Mouse (Mus musculus) adipose tissue, adult 10 weeks (tissue): ENCODE measurements around the gene Mob3a. TPM values are rescaled to one million over a fixed set of nuclear protein-coding genes. Genes with fewer than 3 reads are reported as not detected.

Source experiments
- polyA plus RNA-seq: library from polyadenylated mRNA; stranded (reverse); fragments of 350-450 nt; fragmentation: Illumina TruSeq; extraction: RNeasy Lipid Tissue Mini Kit (QIAGEN cat#74804); gene quantifications from one replicate; pipeline ENCODE4 v1.2.3, GENCODE M21; 2014; ENCODE audit warnings: low read depth, low replicate concordance

Mob3a gene
- polyA plus RNA-seq, result 18.5 TPM

GRCm38 (mm10) chr10:80701721-80702535 lies at the start of gene Mob3a, which contains the start of gene Izumo4:
Gene Mob3a, minus strand, starts transcription at chr10:80701977.
Gene Izumo4, plus strand, starts transcription at chr10:80702184.

DNA sequence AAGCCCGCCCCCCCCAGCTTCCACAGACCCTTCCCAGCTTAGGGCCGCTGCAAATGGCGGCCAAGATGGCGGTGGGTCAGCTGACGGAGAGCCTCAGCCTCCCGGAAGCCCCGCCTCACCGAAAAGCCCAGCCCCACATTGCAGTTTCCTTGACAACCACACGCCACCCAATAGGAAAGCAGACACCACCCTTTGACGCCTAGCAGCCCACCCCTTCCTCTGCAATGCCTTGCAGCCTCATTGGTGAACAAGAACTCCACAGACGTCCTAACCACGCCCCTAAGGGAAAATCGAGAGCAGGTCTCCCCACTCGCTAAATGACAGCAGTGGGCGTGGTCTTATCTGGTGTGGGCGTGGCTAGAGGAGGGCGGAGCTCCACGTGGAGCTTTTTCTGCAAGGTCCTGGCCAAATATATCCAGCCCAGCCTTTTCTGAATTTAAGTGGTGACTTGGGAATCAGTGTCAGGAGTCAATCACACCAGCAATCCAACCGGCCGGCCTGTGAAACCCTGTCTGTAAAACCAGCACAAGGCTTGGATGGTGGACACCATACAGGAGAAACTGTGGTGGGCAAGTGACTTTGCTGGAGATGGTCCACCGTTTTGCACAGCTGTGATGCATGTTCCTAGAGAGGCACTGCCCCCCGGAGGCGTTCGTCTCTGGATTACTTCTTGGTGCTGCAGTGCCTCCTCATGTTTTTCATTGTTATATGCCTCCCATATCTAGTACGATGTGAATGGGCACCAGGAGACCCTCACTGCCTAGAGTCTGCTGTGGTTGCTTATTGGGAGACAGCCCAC lies 40.6 kb upstream of the Mob3a start, which contains the start of gene Ap3d1:
Ap3d1 (minus strand) TSS at position 85 of the 799 bp plus-strand sequence.

GRCm38 (mm10) chr10:80677942-80678436 lies 23.8 kb downstream of the Mob3a start, which contains the start of gene Mknk2:
Gene Mknk2, minus strand, starts transcription at chr10:80678112.

GRCm38 (mm10) chr10:80656863-80657623 lies 44.7 kb downstream of the Mob3a start, which contains the start of gene Btbd2:
Gene Btbd2, minus strand, starts transcription at chr10:80657071.

Other genes with a start within 250 kb of the Mob3a start
- gene Onecut3, start 207.1 kb downstream of the Mob3a start, polyA plus RNA-seq, result not detected
- gene Atp8b3, start 162.9 kb downstream of the Mob3a start, polyA plus RNA-seq, result 26.6 TPM
- 24.3 TPM for gene Rexo1, start 140.4 kb downstream of the Mob3a start, polyA plus RNA-seq
- gene Klf16, start 124.7 kb downstream of the Mob3a start, polyA plus RNA-seq, result 16.1 TPM
- 72.8 TPM for gene Abhd17a, start 111.6 kb downstream of the Mob3a start, polyA plus RNA-seq
- 49.8 TPM for gene Scamp4, start 99.1 kb downstream of the Mob3a start, polyA plus RNA-seq
- 3.3 TPM for gene Adat3, start 99.1 kb downstream of the Mob3a start, polyA plus RNA-seq
- 1.5 TPM for gene Gm49322, start 96.0 kb downstream of the Mob3a start, polyA plus RNA-seq
- gene Csnk1g2, start 79.1 kb downstream of the Mob3a start, polyA plus RNA-seq, result 139 TPM
- gene Btbd2, start 44.9 kb downstream of the Mob3a start, polyA plus RNA-seq, result 51.0 TPM
- 248 TPM for gene Mknk2, start 23.9 kb downstream of the Mob3a start, polyA plus RNA-seq
- 56.3 TPM for gene Izumo4, start 207 bp upstream of the Mob3a start, polyA plus RNA-seq
- gene Ap3d1, start 40.3 kb upstream of the Mob3a start, polyA plus RNA-seq, result 80.0 TPM
- 37.2 TPM for gene Dot1l, start 53.2 kb upstream of the Mob3a start, polyA plus RNA-seq
- gene Sf3a2, start 96.2 kb upstream of the Mob3a start, polyA plus RNA-seq, result 31.2 TPM
- 48.9 TPM for gene Plekhj1, start 96.6 kb upstream of the Mob3a start, polyA plus RNA-seq
- gene Amh, start 103.3 kb upstream of the Mob3a start, polyA plus RNA-seq, result 0.19 TPM
- gene Jsrp1, start 111.5 kb upstream of the Mob3a start, polyA plus RNA-seq, result not detected
- gene Oaz1, start 124.7 kb upstream of the Mob3a start, polyA plus RNA-seq, result 485 TPM
- not detected for gene Lingo3, start 142.1 kb upstream of the Mob3a start, polyA plus RNA-seq
- gene Lsm7, start 153.2 kb upstream of the Mob3a start, polyA plus RNA-seq, result 80.8 TPM
- gene Sppl2b, start 153.3 kb upstream of the Mob3a start, polyA plus RNA-seq, result 22.0 TPM
- 0.10 TPM for gene Tmprss9, start 169.9 kb upstream of the Mob3a start, polyA plus RNA-seq
- gene Timm13, start 199.0 kb upstream of the Mob3a start, polyA plus RNA-seq, result 135 TPM
- 11.7 TPM for gene Lmnb2, start 216.3 kb upstream of the Mob3a start, polyA plus RNA-seq
- 7.9 TPM for gene Gadd45b, start 228.1 kb upstream of the Mob3a start, polyA plus RNA-seq